Mouse (Mus musculus) gastrocnemius, postnatal 36 days (tissue): ENCODE data around the gene Rbm4b. TPM values are rescaled to one million over a fixed set of nuclear protein-coding genes. Genes with fewer than 3 reads are reported as not detected.
"Not testable (repeated sequence)": the region's sequence is repeated elsewhere in the genome, so short reads cannot be mapped to it uniquely, and the experiment has no call there.

ENCODE experiments used
- DNase-seq, 2 experiments: peaks; one replicate each; pipeline ENCODE4 v3.0.0; 2022
- intact Hi-C: fragments of 180-260 bp; cut with DNase I; formaldehyde crosslinking; loops from one replicate; pipeline ENCODE4 v1.15.1; 2025
- total RNA-seq, 2 experiments: library from RNA; stranded (reverse); gene quantifications; 2 replicates each; pipeline ENCODE4 v1.2.3; 2021

Gene Rbm4b
- total RNA-seq, 2 experiments from 2014 or later, result 1.6 to 1.8 TPM

DNA sequence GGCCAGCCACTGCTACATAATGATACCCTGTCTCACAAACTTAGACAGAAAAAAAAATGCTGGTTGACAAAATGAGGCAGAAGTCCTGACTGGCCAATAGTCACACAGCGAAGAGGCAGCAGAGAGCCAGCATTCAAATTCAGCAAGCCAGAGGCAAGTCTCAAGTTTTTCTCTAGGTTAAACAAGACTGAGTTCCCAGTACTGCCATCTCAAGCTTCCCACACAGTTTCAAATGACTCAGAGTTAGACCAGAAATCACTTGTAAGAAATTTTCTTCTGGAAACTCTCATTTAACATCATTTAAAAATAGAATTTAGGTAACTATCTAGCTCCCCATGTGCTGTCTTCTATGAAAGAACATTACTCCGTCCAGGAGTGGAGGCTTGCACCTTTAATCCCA is 41.5 kb downstream of the Rbm4b start:
- intact Hi-C loops, result no loop called here
- no peak for DNase-seq

- DNase-seq, result no peak
- intact Hi-C loops, result no loop called here
These were observed 42.8 kb downstream of the Rbm4b start for GRCm38 (mm10) chr19:4799083-4799482.

GRCm38 (mm10) chr19:4802691-4803091 is 46.4 kb downstream of the Rbm4b start:
- intact Hi-C loops, result no loop called here
- DNase-seq, result no peak

GRCm38 (mm10) chr19:4803283-4803682 is 47.0 kb downstream of the Rbm4b start:
- DNase-seq, result no peak
- intact Hi-C loops, result no loop called here

GRCm38 (mm10) chr19:4810309-4810708 is 54.0 kb downstream of the Rbm4b start:
- no peak for DNase-seq
- intact Hi-C loops, result loop anchor here (5.0 kb wide), 1 partner anchor 53 kb away; the partner anchor contains the start of gene Rbm4b

DNA sequence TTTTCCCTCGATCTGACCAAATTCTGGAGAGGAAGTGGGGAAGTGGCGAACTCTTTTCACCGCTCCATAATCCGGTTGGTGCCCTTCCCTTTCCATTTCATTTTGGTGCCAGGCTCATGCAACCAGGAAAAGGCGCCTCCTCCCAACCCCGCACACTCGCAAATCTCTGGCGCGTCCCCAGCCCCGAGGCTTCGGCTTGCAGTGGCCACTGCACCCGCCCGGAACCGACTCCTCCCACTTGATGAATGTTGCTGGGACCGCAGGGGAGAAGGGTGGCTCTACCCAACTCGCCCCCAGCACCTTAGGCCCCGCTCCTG is 54.4 kb downstream of the Rbm4b start:
- DNase-seq, result no peak
- intact Hi-C loops, result loop anchor here (5.0 kb wide), 1 partner anchor 53 kb away; the partner anchor contains the start of gene Rbm4b

- intact Hi-C loops, result loop anchor here (5.0 kb wide), 1 partner anchor 54 kb away; the partner anchor contains the start of gene Rbm4b
- peak; percentile 98 for DNase-seq
These were observed 55.0 kb downstream of the Rbm4b start, which contains the start of the genes Gm21992 and Rbm14 for GRCm38 (mm10) chr19:4811063-4811908. Gene Gm21992, minus strand, starts transcription at chr19:4811612. Gene Rbm14, minus strand, starts transcription at chr19:4811634.

DNA sequence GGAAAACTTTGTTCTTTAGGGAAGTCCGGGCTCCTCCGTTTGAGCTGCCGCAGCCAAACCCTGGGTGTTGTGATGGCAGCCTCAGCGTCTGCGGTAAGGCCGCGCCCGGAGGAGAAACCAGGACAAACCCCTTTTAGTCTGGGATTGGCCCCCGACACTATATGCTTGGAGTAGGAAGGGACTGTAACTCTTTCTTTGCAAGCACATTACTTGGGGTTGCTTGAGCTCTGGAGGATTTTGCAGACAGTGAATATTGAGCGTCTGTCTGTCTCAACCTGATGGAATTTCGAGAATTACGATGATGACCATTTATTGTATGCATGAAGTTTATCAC is 55.6 kb downstream of the Rbm4b start:
- intact Hi-C loops, result loop anchor here (5.0 kb wide), 1 partner anchor 55 kb away; the partner anchor contains the start of gene Rbm4b
- no peak for DNase-seq

- DNase-seq, result not testable (repeated sequence)
- intact Hi-C loops, result loop anchor here (5.0 kb wide), 1 partner anchor 55 kb away; the partner anchor contains the start of gene Rbm4b
These were observed 56.1 kb downstream of the Rbm4b start for GRCm38 (mm10) chr19:4812334-4812949.

- no peak for DNase-seq
- intact Hi-C loops, result loop anchor here (5.0 kb wide), 1 partner anchor 56 kb away; the partner anchor contains the start of gene Rbm4b
These were observed 56.7 kb downstream of the Rbm4b start for GRCm38 (mm10) chr19:4813015-4813414.

Other genes with a start within 250 kb of the Rbm4b start
- 10 to 100 TPM; 62.5 to 63.4 TPM for gene Pcx, start 246.0 kb upstream of the Rbm4b start, total RNA-seq
- 1 to 10 TPM; 1.1 to 1.8 TPM for gene Lrfn4, start 140.8 kb upstream of the Rbm4b start, total RNA-seq
- 1 to 10 TPM; 4.6 to 5.7 TPM for gene Rce1, start 130.9 kb upstream of the Rbm4b start, total RNA-seq
- gene Gm960, start 57.8 kb upstream of the Rbm4b start, total RNA-seq, result under 1 TPM in 1 of 2 experiments, not detected in 1; 0.47 TPM
- gene Sptbn2, start 45.3 kb upstream of the Rbm4b start, total RNA-seq, result under 1 TPM in 1 of 2 experiments, not detected in 1; 0.05 TPM
- 10 to 100 TPM; 28.3 to 31.0 TPM for gene Rbm4, start 37.4 kb downstream of the Rbm4b start, total RNA-seq
- gene Gm21992, start 55.1 kb downstream of the Rbm4b start, total RNA-seq, result 10 to 100 TPM in 1 of 2 experiments, 1 to 10 TPM in 1; 9.3 to 12.0 TPM
- gene Rbm14, start 55.1 kb downstream of the Rbm4b start, total RNA-seq, result 10 to 100 TPM in 1 of 2 experiments, 1 to 10 TPM in 1; 6.6 to 10.5 TPM
- gene Ccs, start 82.8 kb downstream of the Rbm4b start, total RNA-seq, result 10 to 100 TPM; 19.9 to 24.5 TPM
- gene Ccdc87, start 82.9 kb downstream of the Rbm4b start, total RNA-seq, result not detected
- gene Ctsf, start 98.6 kb downstream of the Rbm4b start, total RNA-seq, result 10 to 100 TPM; 26.6 to 33.4 TPM
- 1,000 to 10,000 TPM; 8,494 to 8,724 TPM for gene Actn3, start 121.4 kb downstream of the Rbm4b start, total RNA-seq
- gene Zdhhc24, start 122.2 kb downstream of the Rbm4b start, total RNA-seq, result 1 to 10 TPM; 2.2 to 2.6 TPM
- 1 to 10 TPM; 1.6 to 2.4 TPM for gene Bbs1, start 150.1 kb downstream of the Rbm4b start, total RNA-seq
- 10 to 100 TPM; 16.5 to 17.5 TPM for gene Dpp3, start 171.8 kb downstream of the Rbm4b start, total RNA-seq
- 1 to 10 TPM; 1.3 to 1.4 TPM for gene Peli3, start 186.6 kb downstream of the Rbm4b start, total RNA-seq
- 10 to 100 TPM; 56.3 to 58.7 TPM for gene Mrpl11, start 205.7 kb downstream of the Rbm4b start, total RNA-seq
- under 1 TPM in 1 of 2 experiments, not detected in 1; 0.07 TPM for gene Npas4, start 233.8 kb downstream of the Rbm4b start, total RNA-seq